Mouse (Mus musculus) ES-E14 (cell line): ENCODE measurements around the gene Gjd3.

ENCODE experiments used
- CHD2 ChIP-seq: IDR thresholded peaks from 2 replicates; pipeline ENCODE4 v1.6.1; 2014; ENCODE audit warnings: mild to moderate bottlenecking, low read depth, low read length, inconsistent platforms
- HCFC1 ChIP-seq: IDR thresholded peaks from 2 replicates; pipeline ENCODE4 v1.6.1; 2012; ENCODE audit warnings: low read length, inconsistent platforms, borderline replicate concordance; ENCODE audit not compliant: insufficient read depth
- MAFK ChIP-seq: IDR thresholded peaks from 2 replicates; pipeline ENCODE4 v1.6.1; 2014; ENCODE audit warnings: mild to moderate bottlenecking, low read depth, low read length, inconsistent platforms; ENCODE audit not compliant: insufficient read depth
- ZC3H11A ChIP-seq: IDR thresholded peaks from 2 replicates; pipeline ENCODE4 v1.6.1; 2012; ENCODE audit warnings: low read depth, mild to moderate bottlenecking, inconsistent platforms, low read length, borderline replicate concordance

- TF ChIP-seq CHD2 (no peak), MAFK (no peak), HCFC1 (no peak), ZC3H11A (no peak)
Measured at GRCm38 (mm10) chr11:98936170-98936569, 46.6 kb downstream of the Gjd3 start.
